8 mouse cellular contexts compared by ENCODE assay signal in genomic region chr17:23770896-23771283, GRCm38 (mm10). TPM values are rescaled to one million over a fixed set of nuclear protein-coding genes. Genes with fewer than 3 reads are reported as not detected.
A peak's percentile ranks its signal among the peaks of the same experiment; 100 is the strongest.
DNase-seq lines count a peak whose midpoint lies in the region; ATAC-seq and TF ChIP-seq lines count a peak whose summit lies in the region.

No protein-coding gene starts in this region.

- H3K9ac ChIP-seq in forebrain, embryonic 15.5 days (replicated peaks): peak overlapping the region; percentile 98
- peak overlapping the region; percentile 97 for H3K9ac ChIP-seq in liver, postnatal 0 days (replicated peaks)

- TF ChIP-seq POLR2A in bone marrow macrophage, adult 2 months (IDR thresholded peaks at IDR 0.05; ENCODE audit: borderline replicate concordance, low read depth, low read length): no peak

- peak overlapping the region; percentile 97 for H3K27ac ChIP-seq in layer of hippocampus, adult 2 months
- H3K27ac ChIP-seq in bone marrow macrophage, adult 2 months (ENCODE audit: insufficient read depth, low read depth, low read length): no peak overlapping the region
- peak overlapping the region; percentile 85 for H3K27ac ChIP-seq in forebrain, embryonic 15.5 days (replicated peaks)
- H3K27ac ChIP-seq in liver, postnatal 0 days (ENCODE audit: low read depth): peak overlapping the region; percentile 82

- 0% methylated on average over 19 of the region's 19 CpGs for WGBS in forebrain, embryonic 15.5 days
- 2% methylated on average over 19 of the region's 19 CpGs for WGBS in liver, postnatal 0 days (ENCODE audit: insufficient replicate concordance)

- no peaks in the 10 kb centered on the region; the same call in 1 of the 2 replicates for H3K36me3 ChIP-seq in forebrain, embryonic 15.5 days
- no peaks in the 10 kb centered on the region for H3K36me3 ChIP-seq in liver, postnatal 0 days (replicated peaks; ENCODE audit: insufficient read depth, low read length)

- intact Hi-C loops in gastrocnemius, postnatal 14 days (cut with DNase I; ENCODE audit: low total_unique reads): no loop called here
- intact Hi-C loops in left cerebral cortex, postnatal 14 days (cut with DNase I): loop anchor here (2.0 to 10.0 kb wide), 3 partner anchors 32 to 194 kb away; partner anchors contain the start of genes Prss32 and Prss41

- H3K9me3 ChIP-seq in forebrain, embryonic 15.5 days: no peaks in the 10 kb centered on the region
- H3K9me3 ChIP-seq in liver, postnatal 0 days (ENCODE audit: low read length): no peaks in the 10 kb centered on the region

- H3K4me2 ChIP-seq in forebrain, embryonic 15.5 days (replicated peaks): peak overlapping the region; percentile 50
- peak overlapping the region; percentile 97 for H3K4me2 ChIP-seq in liver, postnatal 0 days (ENCODE audit: low read depth, low read length)

- DNase-seq in layer of hippocampus, adult 2 months (ENCODE audit: low spot score in 2 of 2): no peak
- no peak for DNase-seq in layer of hippocampus, adult 8-10 months (ENCODE audit: low spot score in 2 of 2)
- DNase-seq in liver, postnatal 0 days: no peak
- peak; percentile 23 for DNase-seq in telencephalon, adult 2 months (ENCODE audit: low read depth, low spot score)
- no peak for DNase-seq in gastrocnemius, postnatal 14 days
- no peak for DNase-seq in left cerebral cortex, postnatal 14 days (ENCODE audit: low spot score in 2 of 2)

- no peak for TF ChIP-seq CTCF in layer of hippocampus, adult 2 months (conservative IDR thresholded peaks at IDR 0.05)
- no peak for TF ChIP-seq CTCF in bone marrow macrophage, adult 2 months (IDR thresholded peaks at IDR 0.05; ENCODE audit: low read depth, low read length)
- no peak for TF ChIP-seq CTCF in liver, postnatal 0 days (IDR thresholded peaks at IDR 0.05; ENCODE audit: low read depth)

- ATAC-seq in forebrain, embryonic 15.5 days (replicated peaks): no peak
- ATAC-seq in liver, postnatal 0 days: peak; percentile 26

- no peak for TF ChIP-seq EP300 in liver, postnatal 0 days (IDR thresholded peaks at IDR 0.05; ENCODE audit: low read depth)

- H3K27me3 ChIP-seq in forebrain, embryonic 15.5 days: no peaks in the 10 kb centered on the region
- H3K27me3 ChIP-seq in liver, postnatal 0 days (ENCODE audit: insufficient read depth, low read length): no peaks in the 10 kb centered on the region

- H3K4me3 ChIP-seq in layer of hippocampus, adult 2 months: peak overlapping the region; percentile 99
- peak overlapping the region; percentile 73 for H3K4me3 ChIP-seq in bone marrow macrophage, adult 2 months (ENCODE audit: insufficient read depth, low read length)
- H3K4me3 ChIP-seq in forebrain, embryonic 15.5 days: peak overlapping the region; percentile 96
- peak overlapping the region; percentile 89 for H3K4me3 ChIP-seq in liver, postnatal 0 days (ENCODE audit: low read depth, low read length)

- H3K4me1 ChIP-seq in bone marrow macrophage, adult 2 months (ENCODE audit: control insufficient read depth, insufficient read depth, low read length): 0 out of 2 replicates have a peak, but pooled peaks cover 4% of the 10 kb centered on the region
- H3K4me1 ChIP-seq in forebrain, embryonic 15.5 days: peaks cover 21% of the 10 kb centered on the region
- H3K4me1 ChIP-seq in liver, postnatal 0 days (ENCODE audit: insufficient read depth): peaks cover 8% of the 10 kb centered on the region

RNA-seq across cellular contexts. Expression of gene Flywch1, which starts 0.5 kb away (rescaled TPM):
- 100 to 1,000 TPM; 310 to 345 TPM for total RNA-seq in layer of hippocampus, adult 2 months (2021)
- 100 to 1,000 TPM; 324 to 395 (median 358) TPM for total RNA-seq in layer of hippocampus, adult 8-10 months (2022)
- polyA plus RNA-seq in bone marrow macrophage, adult 2 months (2012; ENCODE audit: insufficient read depth, insufficient read length, missing spikeins): 20.4 and 21.3 TPM in 2 replicates
- 162 and 164 TPM in 2 replicates for polyA plus RNA-seq in forebrain, embryonic 15.5 days (2015; fragmentation: Nextera tagmentation; extraction: Ambion mirVana)
- 11.9 TPM in 2 replicates for polyA plus RNA-seq in liver, postnatal 0 days (2015; fragmentation: Nextera tagmentation; extraction: Ambion mirVana)
- total RNA-seq in gastrocnemius, postnatal 14 days (2021): 10 to 100 TPM; 35.6 to 35.8 TPM
- total RNA-seq in left cerebral cortex, postnatal 14 days (2021): 100 to 1,000 TPM; 173 to 185 TPM

RNA-seq across cellular contexts. Expression of gene Flywch2, which starts 15.0 kb away (rescaled TPM):
- 10 to 100 TPM; 10.6 to 12.3 TPM for total RNA-seq in layer of hippocampus, adult 2 months (2021)
- total RNA-seq in layer of hippocampus, adult 8-10 months (2022): 10 to 100 TPM in 2 of 4 experiments, 1 to 10 TPM in 2; 8.1 to 11.7 (median 10.1) TPM
- polyA plus RNA-seq in bone marrow macrophage, adult 2 months (2012; ENCODE audit: insufficient read depth, insufficient read length, missing spikeins): 1.6 and 1.8 TPM in 2 replicates
- polyA plus RNA-seq in forebrain, embryonic 15.5 days (2015; fragmentation: Nextera tagmentation; extraction: Ambion mirVana): 30.7 and 31.9 TPM in 2 replicates
- 2.3 and 2.4 TPM in 2 replicates for polyA plus RNA-seq in liver, postnatal 0 days (2015; fragmentation: Nextera tagmentation; extraction: Ambion mirVana)
- total RNA-seq in gastrocnemius, postnatal 14 days (2021): 1 to 10 TPM; 1.2 to 2.0 TPM
- 10 to 100 TPM; 25.7 to 30.1 TPM for total RNA-seq in left cerebral cortex, postnatal 14 days (2021)

RNA-seq across cellular contexts. Expression of gene Srrm2, which starts 19.4 kb away (rescaled TPM):
- 100 to 1,000 TPM; 613 to 663 TPM for total RNA-seq in layer of hippocampus, adult 2 months (2021)
- total RNA-seq in layer of hippocampus, adult 8-10 months (2022): 100 to 1,000 TPM; 503 to 777 (median 666) TPM
- polyA plus RNA-seq in bone marrow macrophage, adult 2 months (2012; ENCODE audit: insufficient read depth, insufficient read length, missing spikeins): 502 and 543 TPM in 2 replicates
- 562 and 569 TPM in 2 replicates for polyA plus RNA-seq in forebrain, embryonic 15.5 days (2015; fragmentation: Nextera tagmentation; extraction: Ambion mirVana)
- 132 and 137 TPM in 2 replicates for polyA plus RNA-seq in liver, postnatal 0 days (2015; fragmentation: Nextera tagmentation; extraction: Ambion mirVana)
- total RNA-seq in gastrocnemius, postnatal 14 days (2021): 100 to 1,000 TPM; 148 to 169 TPM
- total RNA-seq in left cerebral cortex, postnatal 14 days (2021): 100 to 1,000 TPM; 573 to 599 TPM

RNA-seq across cellular contexts. Expression of gene Kremen2, which starts 25.3 kb away (rescaled TPM):
- under 1 TPM; 0.23 to 0.32 TPM for total RNA-seq in layer of hippocampus, adult 2 months (2021)
- 1 to 10 TPM in 1 of 4 experiments, under 1 TPM in 3; 0.51 to 1.3 (median 0.68) TPM for total RNA-seq in layer of hippocampus, adult 8-10 months (2022)
- polyA plus RNA-seq in bone marrow macrophage, adult 2 months (2012; ENCODE audit: insufficient read depth, insufficient read length, missing spikeins): not detected in 2 replicates
- polyA plus RNA-seq in forebrain, embryonic 15.5 days (2015; fragmentation: Nextera tagmentation; extraction: Ambion mirVana): 0.48 and 0.50 TPM in 2 replicates
- not detected in 2 replicates for polyA plus RNA-seq in liver, postnatal 0 days (2015; fragmentation: Nextera tagmentation; extraction: Ambion mirVana)
- total RNA-seq in gastrocnemius, postnatal 14 days (2021): not detected
- total RNA-seq in left cerebral cortex, postnatal 14 days (2021): under 1 TPM; 0.40 to 0.48 TPM

RNA-seq across cellular contexts. Expression of gene Paqr4, which starts 30.2 kb away (rescaled TPM):
- total RNA-seq in layer of hippocampus, adult 2 months (2021): 10 to 100 TPM; 46.2 to 48.3 TPM
- 10 to 100 TPM; 53.1 to 56.9 (median 53.6) TPM for total RNA-seq in layer of hippocampus, adult 8-10 months (2022)
- 13.9 TPM in 2 replicates for polyA plus RNA-seq in bone marrow macrophage, adult 2 months (2012; ENCODE audit: insufficient read depth, insufficient read length, missing spikeins)
- polyA plus RNA-seq in forebrain, embryonic 15.5 days (2015; fragmentation: Nextera tagmentation; extraction: Ambion mirVana): 39.4 and 39.7 TPM in 2 replicates
- 4.0 and 4.3 TPM in 2 replicates for polyA plus RNA-seq in liver, postnatal 0 days (2015; fragmentation: Nextera tagmentation; extraction: Ambion mirVana)
- 1 to 10 TPM; 5.7 to 9.1 TPM for total RNA-seq in gastrocnemius, postnatal 14 days (2021)
- 10 to 100 TPM; 54.2 to 56.8 TPM for total RNA-seq in left cerebral cortex, postnatal 14 days (2021)

Comparison
In these comparisons a context has a peak if more than half of its experiments do, and no peak if none do; other contexts are left out.
1. RNA of gene Flywch1, which starts 0.5 kb away (total RNA-seq): 324 to 395 TPM in layer of hippocampus, adult 8-10 months, 310 to 345 TPM in layer of hippocampus, adult 2 months and 173 to 185 TPM in left cerebral cortex, postnatal 14 days; 35.6 to 35.8 TPM in gastrocnemius, postnatal 14 days; every median in the first group is over 4 times any median in the second.
2. Peak in every context shown above with its lines, with median percentiles within 50 percentile points of each other: H3K4me3 ChIP-seq.